9 mouse cellular contexts compared by ENCODE assay signal in genomic region chr17:28879931-28880391, GRCm38 (mm10). TPM values are rescaled to one million over a fixed set of nuclear protein-coding genes. Genes with fewer than 3 reads are reported as not detected.
DNase-seq lines count a peak whose midpoint lies in the region; ATAC-seq and TF ChIP-seq lines count a peak whose summit lies in the region.
"Had no signal": no experiment of that assay in that cellular context is flagged by ENCODE, and none has a peak within 500 bp of the region (broad histone marks: within the 10 kb centered on the region; RNA-seq: fewer than 3 reads in every experiment).

No protein-coding gene starts in this region.

- no peaks in the 10 kb centered on the region for H3K9me3 ChIP-seq in E14TG2a.4 (ENCODE audit: low read length)
- H3K9me3 ChIP-seq in heart, postnatal 0 days (replicated peaks; ENCODE audit: control insufficient read depth, low read length) = no peaks in the 10 kb centered on the region
- H3K9me3 ChIP-seq in lung, embryonic 15.5 days = no peaks in the 10 kb centered on the region

- no peak overlapping the region for H3K4me2 ChIP-seq in heart, postnatal 0 days (ENCODE audit: low read depth, low read length)
- H3K4me2 ChIP-seq in lung, embryonic 15.5 days = peak overlapping the region; percentile 36; the same call in 1 of the 2 replicates

- no peaks in the 10 kb centered on the region for H3K36me3 ChIP-seq in E14TG2a.4 (ENCODE audit: insufficient read depth, low read length)
- no peaks in the 10 kb centered on the region for H3K36me3 ChIP-seq in heart, postnatal 0 days (replicated peaks; ENCODE audit: control insufficient read depth, insufficient read depth, low read length)
- no peaks in the 10 kb centered on the region for H3K36me3 ChIP-seq in lung, embryonic 15.5 days

- no peak for TF ChIP-seq POLR2A in bone marrow macrophage, adult 2 months (IDR thresholded peaks at IDR 0.05; ENCODE audit: borderline replicate concordance, low read depth, low read length)

- H3K9ac ChIP-seq in heart, postnatal 0 days (replicated peaks; ENCODE audit: low read depth, low read length) = no peak overlapping the region
- no peak overlapping the region for H3K9ac ChIP-seq in lung, embryonic 15.5 days

- ATAC-seq in erythroblast, adult 5-6 weeks (replicated peaks; ENCODE audit: low FRiP score, poor library complexity, severe bottlenecking) = peak; percentile 65
- ATAC-seq in heart, postnatal 0 days (ENCODE audit: insufficient read depth, low read depth) = no peak
- ATAC-seq in lung, embryonic 15.5 days (ENCODE audit: borderline replicate concordance, extremely low read depth, low FRiP score, low TSS enrichment) = no peak

- H3K4me1 ChIP-seq in E14TG2a.4 (replicated peaks; ENCODE audit: low read depth, low read length) = peaks cover 72% of the 10 kb centered on the region
- peaks cover 2% of the 10 kb centered on the region; the same call in 1 of the 2 replicates for H3K4me1 ChIP-seq in bone marrow macrophage, adult 2 months (ENCODE audit: control insufficient read depth, insufficient read depth, low read length)
- peaks cover 2% of the 10 kb centered on the region; the same call in 1 of the 2 replicates for H3K4me1 ChIP-seq in heart, postnatal 0 days (ENCODE audit: control insufficient read depth, insufficient read depth)
- H3K4me1 ChIP-seq in lung, embryonic 15.5 days = peaks cover 25% of the 10 kb centered on the region

- 4% methylated on average over 17 of the region's 18 CpGs for WGBS in heart, postnatal 0 days
- WGBS in lung, embryonic 15.5 days = 5% methylated on average over 18 of the region's 18 CpGs

- DNase-seq in heart, postnatal 0 days (ENCODE audit: low spot score) = peak; percentile 57
- peak; percentile 20 to 78 for DNase-seq in layer of hippocampus, adult 18-20 months (ENCODE audit: low spot score in 2 of 2)
- DNase-seq in ovary, postnatal 10 days (ENCODE audit: low spot score) = peak; percentile 49
- DNase-seq in thymus, postnatal 14 days = peak; percentile 82

- H3K4me3 ChIP-seq in E14TG2a.4 (replicated peaks; ENCODE audit: low read length) = peak overlapping the region; percentile 62
- H3K4me3 ChIP-seq in bone marrow macrophage, adult 2 months (ENCODE audit: insufficient read depth, low read length) = no peak overlapping the region
- H3K4me3 ChIP-seq in heart, postnatal 0 days (ENCODE audit: low read depth, low read length) = no peak overlapping the region
- H3K4me3 ChIP-seq in lung, embryonic 15.5 days = no peak overlapping the region

- peaks cover 20% of the 10 kb centered on the region for H3K27me3 ChIP-seq in E14TG2a.4 (ENCODE audit: insufficient read depth, low read length)
- peaks cover 15% of the 10 kb centered on the region for H3K27me3 ChIP-seq in heart, postnatal 0 days (ENCODE audit: control insufficient read depth, insufficient read depth, low read length)
- peaks cover 7% of the 10 kb centered on the region for H3K27me3 ChIP-seq in lung, embryonic 15.5 days

- H3K27ac ChIP-seq in bone marrow macrophage, adult 2 months (ENCODE audit: insufficient read depth, low read depth, low read length) = no peak overlapping the region
- no peak overlapping the region for H3K27ac ChIP-seq in heart, postnatal 0 days (ENCODE audit: low read depth)
- H3K27ac ChIP-seq in lung, embryonic 15.5 days = no peak overlapping the region
- H3K27ac ChIP-seq: macrophage had no signal

- TF ChIP-seq CTCF in E14TG2a.4 (conservative IDR thresholded peaks at IDR 0.05; ENCODE audit: low read length) = peak; percentile 89
- peak; percentile 93 for TF ChIP-seq CTCF in bone marrow macrophage, adult 2 months (IDR thresholded peaks at IDR 0.05; ENCODE audit: low read depth, low read length)
- peak; percentile 86 for TF ChIP-seq CTCF in heart, postnatal 0 days (IDR thresholded peaks at IDR 0.05; ENCODE audit: low read depth)

- no peak for TF ChIP-seq EP300 in heart, postnatal 0 days (IDR thresholded peaks at IDR 0.05; ENCODE audit: low read depth)

RNA-seq across cellular contexts. Expression of gene Pnpla1, which starts 21.8 kb away (rescaled TPM):
- 0.44 and 0.83 TPM in 2 replicates for polyA plus RNA-seq in bone marrow macrophage, adult 2 months (2012; ENCODE audit: insufficient read depth, insufficient read length, missing spikeins)
- total RNA-seq in erythroblast, adult 5-6 weeks (2015; ENCODE audit: low replicate concordance) = 0.19 TPM in 1 of 2 replicates, not detected in the other
- total RNA-seq in erythroblast, adult 5-6 weeks (2017; ENCODE audit: low replicate concordance) = 0.68 TPM in 1 of 2 replicates, not detected in the other
- not detected in 2 replicates for total RNA-seq in heart, postnatal 0 days (2014; rRNA removed; ENCODE audit: low replicate concordance)
- 0.03 and 0.04 TPM in 2 replicates for polyA plus RNA-seq in heart, postnatal 0 days (2015; fragmentation: Nextera tagmentation; extraction: Ambion mirVana)
- under 1 TPM; 0.41 to 0.87 TPM for total RNA-seq in layer of hippocampus, adult 18-20 months (2021)
- not detected in 2 replicates for polyA plus RNA-seq in lung, embryonic 15.5 days (2015; fragmentation: Nextera tagmentation; extraction: Ambion mirVana)
- polyA plus RNA-seq: macrophage had no signal

RNA-seq across cellular contexts. Expression of gene 4930539E08Rik, which starts 35.2 kb away (rescaled TPM):
- 0.20 TPM in 1 of 2 replicates, not detected in the other for polyA plus RNA-seq in bone marrow macrophage, adult 2 months (2012; ENCODE audit: insufficient read depth, insufficient read length, missing spikeins)
- not detected in 2 replicates for total RNA-seq in erythroblast, adult 5-6 weeks (2015; ENCODE audit: low replicate concordance)
- 0.17 TPM in 1 of 2 replicates, not detected in the other for total RNA-seq in erythroblast, adult 5-6 weeks (2017; ENCODE audit: low replicate concordance)
- not detected in 2 replicates for total RNA-seq in heart, postnatal 0 days (2014; rRNA removed; ENCODE audit: low replicate concordance)
- polyA plus RNA-seq in heart, postnatal 0 days (2015; fragmentation: Nextera tagmentation; extraction: Ambion mirVana) = 0.03 TPM in 2 replicates
- 1 to 10 TPM; 4.1 to 5.5 TPM for total RNA-seq in layer of hippocampus, adult 18-20 months (2021)
- 0.05 and 0.12 TPM in 2 replicates for polyA plus RNA-seq in lung, embryonic 15.5 days (2015; fragmentation: Nextera tagmentation; extraction: Ambion mirVana)
